Mouse (Mus musculus) MEL-GATA-1-ER (cell line): ENCODE data around the gene Kcnh1.

Experiments used
- DNase-seq: peaks from one replicate; pipeline ENCODE4 v3.0.0-alpha.2; 2012; ENCODE audit warnings: low read depth; ENCODE audit errors: extremely low read depth

The Kcnh1 gene

DNA sequence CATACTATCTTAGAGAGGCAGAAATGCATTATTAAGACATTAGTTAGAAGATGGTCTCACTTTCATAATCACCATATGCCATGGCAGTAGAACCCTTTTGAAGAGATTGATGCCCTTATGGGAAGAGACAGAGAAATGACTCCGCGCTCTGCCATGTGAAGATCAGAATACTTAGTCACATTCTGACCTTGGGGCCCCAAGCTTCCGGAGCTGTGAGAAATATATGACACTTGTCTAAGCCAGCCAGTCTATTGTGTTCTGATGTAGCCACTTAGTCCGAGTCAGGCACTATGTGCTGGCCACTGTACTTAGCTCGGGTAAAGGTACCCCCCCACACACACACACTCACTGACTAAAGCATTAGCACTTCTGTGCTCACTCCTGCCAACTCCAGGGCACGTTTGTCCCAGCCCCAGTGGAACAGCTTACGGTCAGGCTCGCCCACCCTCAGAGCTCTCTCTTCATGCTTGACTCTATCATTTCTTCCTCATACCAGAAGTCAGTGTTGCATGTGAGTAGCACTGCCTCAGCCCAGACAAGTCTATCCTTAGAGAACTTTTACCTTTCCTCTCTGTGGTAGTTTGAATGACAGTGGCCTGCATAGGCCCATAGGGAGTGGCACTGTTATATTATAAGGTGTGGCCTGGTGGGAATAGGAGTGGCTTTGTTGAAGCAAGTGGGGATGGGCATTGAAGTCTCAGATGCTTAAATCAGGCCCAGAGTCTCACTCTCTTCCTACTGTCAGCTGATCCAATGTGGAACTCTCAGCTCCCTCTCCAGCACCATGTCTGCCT, 212.5 kb downstream of the Kcnh1 start:
- no peak for DNase-seq

DNA sequence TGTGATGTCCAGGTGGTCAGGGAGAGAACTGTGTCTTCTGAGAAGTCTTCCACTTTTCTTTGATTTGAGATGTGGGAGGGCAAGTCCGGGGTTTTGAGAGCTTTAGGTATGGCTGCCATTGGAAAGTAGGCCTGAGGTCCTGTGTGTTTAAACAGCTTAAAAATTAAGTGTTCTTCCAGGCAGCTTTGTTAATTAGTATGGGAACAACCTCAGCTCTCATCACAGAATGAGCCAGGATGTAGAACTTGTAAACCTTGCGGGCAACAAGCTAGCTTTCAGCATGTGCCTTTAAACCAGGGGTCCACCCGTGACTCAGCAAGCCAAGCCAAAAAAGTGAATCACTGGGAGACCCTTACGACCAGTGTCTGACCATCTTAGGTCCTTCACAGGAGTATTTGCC, 214.6 kb downstream of the Kcnh1 start:
- no peak for DNase-seq

DNA sequence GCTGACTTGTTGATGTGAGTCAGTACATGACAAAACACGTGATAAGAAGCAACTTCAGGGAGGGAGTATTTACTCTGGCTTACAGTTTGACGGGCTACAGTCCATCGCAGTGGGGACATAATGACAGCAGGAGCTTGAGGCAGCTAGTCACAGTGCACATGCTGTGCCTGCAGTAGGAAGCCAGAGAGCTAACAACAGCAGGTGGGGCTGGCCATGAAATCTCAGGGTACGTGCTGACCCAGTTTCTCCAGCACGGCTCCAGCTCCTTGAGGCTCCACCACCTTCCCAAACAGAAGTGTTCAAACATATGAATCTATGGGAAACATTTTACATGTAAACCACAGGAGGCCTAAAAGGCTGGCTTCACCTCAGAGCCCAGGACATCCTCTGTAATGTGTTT, 216.0 kb downstream of the Kcnh1 start:
- DNase-seq = no peak

DNA sequence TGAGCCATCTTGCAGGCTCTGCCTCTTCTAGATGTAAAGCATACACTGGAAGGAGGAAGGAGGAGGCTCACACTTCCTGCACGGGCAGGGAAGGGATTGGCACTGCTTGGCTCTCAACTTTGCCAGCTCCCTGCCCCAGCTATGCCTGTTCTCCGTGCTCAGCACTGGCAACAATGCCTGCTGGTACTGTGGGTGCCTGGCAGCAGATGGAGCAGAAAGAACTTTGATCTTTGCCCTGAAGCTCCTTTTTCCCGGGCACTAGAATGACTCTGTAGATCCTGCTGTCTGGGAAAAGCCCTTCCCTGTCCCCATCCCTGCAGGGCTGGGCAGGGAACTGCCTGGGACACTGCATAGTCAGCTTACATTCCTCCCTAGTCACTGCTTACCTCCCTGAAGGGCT, 225.2 kb downstream of the Kcnh1 start:
- no peak for DNase-seq

DNA sequence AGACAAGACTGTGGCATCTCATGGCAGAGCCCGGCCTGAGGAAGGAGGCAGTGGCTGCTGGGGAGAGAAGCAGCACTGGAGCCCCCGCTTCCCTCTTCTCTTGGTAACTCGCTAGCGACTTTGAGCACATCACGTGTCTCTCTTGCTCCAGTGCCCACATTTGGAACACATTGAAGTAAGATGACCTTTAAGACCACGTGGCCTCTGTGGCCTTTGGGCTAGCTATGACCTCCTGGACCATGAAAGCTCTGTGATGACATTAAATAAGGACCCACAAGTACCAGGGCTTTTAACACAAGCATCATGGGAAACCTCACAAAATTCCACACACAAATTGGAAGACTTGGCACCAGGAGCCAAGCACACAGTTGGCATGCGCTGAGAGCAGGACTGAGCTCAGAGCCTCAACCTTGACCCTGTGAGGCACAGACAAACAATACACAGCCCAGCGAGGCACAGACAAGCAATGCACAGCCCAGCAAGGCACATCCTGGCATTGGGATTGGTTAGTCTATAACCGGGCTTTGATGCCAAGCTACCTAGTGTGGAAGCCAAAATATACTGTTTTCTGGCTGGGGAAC, 225.8 kb downstream of the Kcnh1 start:
- no peak for DNase-seq

DNA sequence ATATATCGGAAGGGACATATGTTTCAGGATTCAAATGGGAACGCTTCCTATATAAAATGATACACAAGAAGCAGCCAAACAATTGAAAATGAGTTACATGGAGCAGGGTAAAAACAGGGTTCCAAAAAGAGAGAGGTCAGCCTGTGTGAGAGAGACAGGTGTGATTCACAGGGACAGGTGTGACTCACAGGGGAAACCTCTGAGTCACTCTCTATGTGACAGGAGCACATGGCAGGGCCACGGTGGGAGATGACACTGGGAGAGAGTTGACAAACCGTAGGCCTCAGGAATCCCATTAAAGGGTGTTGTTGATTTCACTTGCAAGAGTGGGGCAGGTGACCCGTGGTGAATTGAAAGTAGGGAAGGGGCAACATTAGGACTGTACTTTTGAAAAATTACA, 228.6 kb downstream of the Kcnh1 start:
- no peak for DNase-seq

DNA sequence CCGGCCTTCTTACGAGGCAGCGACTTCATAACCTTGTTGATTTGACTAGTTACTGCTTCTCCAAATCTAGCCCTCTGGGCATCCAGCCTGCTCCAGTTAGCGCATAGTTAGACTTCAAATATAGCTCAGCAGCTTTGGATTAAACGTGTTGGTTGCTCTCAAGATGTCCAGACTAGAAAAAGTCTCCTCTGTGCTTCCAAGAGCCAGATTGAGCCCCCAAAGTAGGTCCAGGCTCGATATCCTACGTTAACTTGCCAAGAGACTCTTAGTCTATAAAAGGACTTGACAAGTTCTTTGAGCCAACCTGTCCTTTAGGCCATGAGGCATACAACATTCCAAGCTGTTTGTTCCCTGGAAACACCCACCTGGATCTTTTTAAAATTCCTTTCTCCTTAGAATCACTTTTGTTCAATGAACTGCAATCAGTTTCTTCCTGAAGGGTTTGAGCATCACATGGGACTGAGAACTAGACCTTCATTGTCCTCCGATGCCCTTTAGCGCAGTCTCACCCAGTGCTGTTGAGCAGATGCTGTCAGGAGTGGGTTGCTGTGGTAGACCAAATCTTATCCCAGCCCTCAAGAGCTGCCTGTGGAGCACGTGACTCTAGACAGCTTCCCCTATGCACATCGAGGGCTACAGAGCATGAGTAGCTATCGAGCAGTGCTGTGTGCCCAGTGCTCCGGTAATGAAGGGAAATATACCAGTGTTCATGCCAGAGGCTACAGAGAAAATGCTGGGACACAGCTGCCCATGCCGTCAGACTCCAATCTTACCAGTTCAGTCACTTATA, 231.0 kb downstream of the Kcnh1 start:
- no peak for DNase-seq

DNA sequence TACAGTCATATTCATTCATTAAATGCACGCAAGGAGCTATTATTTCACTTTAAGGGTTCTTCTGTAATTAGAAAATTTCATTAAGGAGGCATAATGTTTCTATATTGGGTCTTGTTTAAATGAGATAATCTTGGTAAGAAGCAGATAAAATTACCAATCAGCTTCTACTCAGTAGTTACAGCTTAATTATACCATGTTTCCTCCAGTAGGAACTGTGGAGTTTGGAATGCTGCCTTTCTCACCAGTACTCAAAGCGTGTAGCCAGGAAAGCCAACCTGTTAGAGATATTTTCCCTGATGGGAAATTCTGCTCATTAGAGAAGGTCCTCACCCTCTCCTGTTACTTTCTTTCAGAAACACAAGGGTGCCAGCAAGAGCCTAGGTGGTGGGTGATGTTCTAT, 240.8 kb downstream of the Kcnh1 start:
- no peak for DNase-seq

DNA sequence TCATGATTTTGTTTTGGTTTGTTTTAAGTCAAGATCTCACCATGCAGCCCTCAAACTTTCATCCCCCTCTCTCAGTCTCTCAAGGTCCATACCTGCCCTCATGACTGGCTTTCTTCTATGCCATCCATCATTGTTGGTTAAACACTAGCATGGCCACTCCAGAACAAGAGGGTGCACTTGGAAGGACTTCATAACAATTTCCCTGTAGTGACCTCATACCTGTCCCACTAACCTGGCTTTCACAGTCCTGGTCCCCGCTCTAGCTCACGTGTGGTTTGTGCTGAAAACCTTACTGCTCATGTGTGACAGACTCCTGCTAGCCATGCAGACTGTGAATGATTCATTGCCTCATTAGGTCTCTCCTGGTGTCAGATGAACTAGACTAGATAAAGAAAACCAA, 244.9 kb downstream of the Kcnh1 start:
- no peak for DNase-seq

DNA sequence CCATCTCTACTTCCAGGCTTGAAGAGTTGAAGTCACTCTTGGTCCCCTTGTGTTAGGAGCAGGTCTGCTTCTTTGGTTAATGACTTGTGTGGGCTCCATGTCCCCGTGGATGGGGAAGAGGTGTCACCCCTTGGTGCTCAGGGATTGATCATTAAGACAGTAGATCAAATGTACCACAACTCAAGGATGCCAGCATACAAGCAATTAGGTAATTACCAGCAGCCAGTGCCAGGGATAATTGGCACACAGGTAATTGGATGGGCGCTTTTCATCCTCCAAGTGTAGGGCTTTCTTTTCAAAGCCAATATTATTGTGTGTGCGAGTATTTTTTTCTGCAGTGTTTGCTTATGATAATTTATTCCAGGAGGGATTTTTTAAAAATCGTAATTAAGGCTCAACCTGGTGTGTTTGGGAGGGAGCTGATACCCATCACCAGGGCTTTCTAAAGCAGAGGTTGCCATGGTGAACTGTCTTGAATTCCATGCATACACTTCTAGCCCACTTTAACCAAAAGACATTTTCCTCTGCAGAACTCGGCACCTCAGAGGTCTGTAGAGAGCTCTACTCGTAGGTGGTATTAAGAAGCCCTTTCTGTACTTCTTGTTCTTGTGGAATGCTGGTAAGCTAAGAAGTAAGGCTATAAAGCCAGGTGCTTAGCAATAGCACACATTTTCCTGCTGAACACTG, 248.7 kb downstream of the Kcnh1 start:
- DNase-seq = no peak

DNA sequence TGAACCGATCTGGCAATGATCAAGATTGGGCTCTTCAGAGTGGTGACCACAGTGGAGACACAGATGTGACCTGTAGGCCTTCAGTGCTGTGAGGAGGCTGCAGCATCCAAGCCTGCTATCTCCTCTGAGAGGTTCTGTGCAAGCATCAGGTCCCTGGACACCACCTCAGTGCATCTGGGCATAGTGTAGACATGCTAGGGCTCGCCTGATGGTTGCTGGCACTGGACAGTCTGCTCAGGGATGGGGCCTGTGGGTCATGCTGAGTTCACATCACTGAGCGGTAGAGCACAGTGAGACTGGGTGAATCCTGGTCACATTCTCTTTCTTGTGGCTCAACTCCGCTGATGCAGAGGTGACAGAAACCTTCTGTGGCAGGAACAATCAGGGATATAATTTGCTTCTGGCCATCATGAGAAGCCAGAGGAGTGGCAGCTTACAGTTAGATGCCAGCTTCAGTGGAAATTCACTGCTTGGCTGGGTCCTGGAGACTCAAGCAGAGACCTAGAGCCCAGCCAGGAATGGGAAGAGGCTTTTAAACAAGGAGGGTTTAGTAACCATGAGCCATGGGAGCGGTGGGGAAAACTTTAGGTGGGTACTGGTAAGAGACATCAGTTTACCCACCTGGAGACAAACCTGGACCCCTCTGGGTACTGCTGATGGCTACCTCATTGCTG, 252.3 kb downstream of the Kcnh1 start:
- DNase-seq = no peak

DNA sequence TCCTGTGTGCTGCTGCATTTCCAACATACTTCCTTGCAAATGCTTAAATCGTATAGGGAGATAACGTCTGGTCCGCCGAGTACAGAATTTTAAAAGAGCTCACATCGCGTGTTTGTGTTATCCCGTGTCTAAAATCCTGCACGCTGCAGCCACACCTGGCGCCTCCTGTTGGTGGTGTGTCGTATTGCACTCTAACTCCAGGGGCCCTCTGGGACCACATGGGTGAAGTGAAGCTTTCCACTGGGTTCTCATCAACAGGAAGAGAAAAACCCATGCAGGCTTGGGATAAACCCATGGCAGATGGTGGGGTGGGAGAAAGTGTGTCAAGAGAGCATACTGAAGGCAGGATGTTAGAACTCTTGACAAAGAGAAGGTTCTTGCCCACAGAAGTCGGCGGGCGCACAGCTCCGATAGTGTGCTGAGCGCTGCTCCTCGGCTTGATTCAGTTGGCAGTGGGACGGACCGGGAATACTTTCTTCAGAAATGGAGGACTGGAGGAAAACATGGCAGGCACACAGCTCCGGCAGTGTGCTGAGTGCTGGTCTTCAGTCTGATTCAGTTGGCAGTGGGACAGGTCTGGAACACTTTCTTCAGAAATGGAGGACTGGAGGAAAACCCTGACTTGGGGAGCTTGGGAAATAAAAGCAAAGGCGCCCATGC, 253.6 kb downstream of the Kcnh1 start:
- no peak for DNase-seq

DNA sequence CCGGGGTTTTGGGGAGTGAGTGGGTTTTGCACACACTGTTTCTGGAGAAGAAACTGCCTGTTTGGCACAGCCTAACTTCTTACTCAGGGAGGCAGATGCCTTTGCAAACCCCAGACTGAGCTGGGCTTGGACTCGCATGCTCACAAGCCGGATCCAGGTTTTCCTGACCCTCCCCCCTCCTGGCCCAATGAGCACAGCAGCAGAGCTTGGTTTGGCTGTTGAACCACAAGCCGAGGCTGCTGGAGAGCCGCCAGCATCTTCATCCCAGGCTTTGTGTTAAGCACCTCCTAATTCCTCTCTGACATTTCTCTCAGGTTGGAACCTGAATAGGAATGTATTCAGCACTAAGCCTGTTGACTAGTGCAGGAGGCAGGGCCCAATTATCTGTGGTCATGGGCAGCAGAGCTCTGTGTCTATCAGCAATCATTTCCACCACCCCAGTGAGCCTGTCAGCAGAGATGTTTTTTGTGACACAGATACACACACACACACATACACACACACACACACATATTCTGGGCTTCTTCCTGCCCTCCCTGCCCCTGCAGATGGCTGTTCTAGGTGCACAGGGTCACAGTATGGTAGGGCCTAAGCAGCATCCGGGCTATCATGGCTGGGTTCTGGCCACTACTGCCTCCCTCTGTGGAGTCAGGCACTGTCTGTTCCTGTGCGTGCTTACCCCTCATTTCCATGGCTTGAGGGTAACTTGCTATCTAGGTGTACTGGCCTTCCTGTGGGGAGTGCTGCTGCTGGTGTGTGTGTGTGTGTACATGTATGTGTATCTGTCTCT, 254.3 kb downstream of the Kcnh1 start:
- no peak for DNase-seq

DNA sequence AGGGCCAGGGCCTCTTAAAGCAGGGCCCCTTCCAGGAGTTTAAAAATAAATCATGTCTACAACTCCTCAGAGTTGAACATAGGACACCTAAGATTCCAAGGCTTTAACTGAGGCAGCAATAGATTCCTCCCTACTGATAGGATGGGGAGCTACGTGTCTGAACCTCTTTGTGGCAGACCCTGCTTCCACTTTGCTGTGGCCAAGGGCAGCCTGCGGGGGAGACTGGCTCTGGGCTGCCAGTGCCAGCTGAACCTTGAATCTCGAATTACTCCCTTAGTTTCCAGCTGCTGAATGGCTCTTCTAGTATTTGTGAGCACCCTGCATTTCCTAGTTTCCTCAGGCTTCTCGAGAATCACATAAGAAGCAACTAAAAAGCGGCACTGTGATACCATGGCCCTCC, 255.6 kb downstream of the Kcnh1 start:
- DNase-seq = no peak

DNA sequence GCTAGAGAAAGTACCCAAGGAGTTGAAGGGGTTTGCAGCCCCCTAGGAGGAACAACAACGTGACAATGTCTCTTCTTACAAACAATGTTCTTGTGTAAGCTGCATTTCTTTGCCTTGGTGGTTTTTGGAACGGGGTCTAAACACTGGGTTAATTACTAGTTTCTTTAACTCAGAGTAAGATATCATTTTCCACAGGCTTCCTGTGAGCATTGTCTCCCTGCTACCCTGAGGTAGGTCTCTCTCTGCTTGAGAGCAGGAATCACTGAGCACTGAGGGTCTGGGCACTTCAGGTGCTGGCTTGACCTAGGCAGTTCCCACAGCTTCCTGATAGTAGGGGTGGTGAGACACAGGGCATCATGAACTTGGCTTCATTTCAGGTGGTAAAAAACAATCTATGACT, 257.1 kb downstream of the Kcnh1 start:
- no peak for DNase-seq

DNA sequence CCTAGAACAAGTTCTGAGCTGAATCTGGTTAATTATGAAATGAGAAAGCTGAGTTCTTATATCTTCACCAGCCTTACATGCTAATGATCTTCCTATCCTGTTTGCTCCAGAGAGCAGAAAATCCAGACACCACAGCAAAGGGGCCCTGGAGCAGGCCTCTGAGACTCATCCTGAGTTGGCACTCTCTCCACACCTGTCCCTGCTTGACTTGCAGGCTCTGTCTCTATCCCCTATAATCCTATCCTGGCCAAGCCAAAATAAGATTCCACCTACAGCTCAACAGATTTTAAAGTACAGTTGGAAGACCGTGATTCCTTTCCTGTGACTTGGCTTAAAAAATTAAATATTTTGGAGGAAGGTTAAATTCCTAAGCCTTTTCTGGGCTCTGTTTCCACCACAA, 257.9 kb downstream of the Kcnh1 start:
- DNase-seq = no peak

DNA sequence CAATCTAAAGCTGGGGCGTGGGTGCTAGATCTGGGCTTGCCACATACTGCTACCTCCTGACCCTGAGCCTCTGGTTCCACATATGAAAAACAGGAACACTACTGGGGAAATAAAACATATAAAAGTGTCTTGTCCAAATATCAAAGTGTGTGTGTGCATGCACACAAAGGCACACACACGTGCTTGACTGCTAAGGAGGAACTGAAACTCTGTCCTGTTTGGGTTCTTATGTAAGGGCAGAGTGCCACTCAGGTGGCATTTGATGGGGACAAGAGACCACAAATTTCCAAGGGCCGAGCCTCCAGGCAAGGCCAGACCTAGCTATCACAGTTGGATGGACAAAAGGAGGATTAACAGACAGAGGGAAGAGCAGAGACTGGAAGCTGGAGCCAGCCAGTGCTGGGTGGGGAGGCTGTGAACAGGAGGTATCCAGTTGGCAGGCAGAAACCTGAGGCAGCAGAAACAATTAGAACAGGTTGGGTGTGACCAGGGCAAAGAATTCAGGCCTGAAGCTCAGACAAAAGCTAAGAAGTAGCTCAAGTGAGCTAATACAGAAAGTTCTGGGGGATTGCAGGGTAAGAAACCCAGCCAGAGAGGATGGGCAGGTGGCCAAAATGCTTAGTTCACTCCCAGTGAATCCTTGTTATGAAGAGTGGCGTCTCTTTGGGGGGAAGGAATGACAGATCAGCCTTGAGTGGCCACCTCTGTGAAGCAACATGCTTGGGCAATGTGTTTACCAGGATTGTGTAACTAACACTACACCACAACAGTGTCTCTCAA, 259.2 kb downstream of the Kcnh1 start:
- DNase-seq = no peak

DNA sequence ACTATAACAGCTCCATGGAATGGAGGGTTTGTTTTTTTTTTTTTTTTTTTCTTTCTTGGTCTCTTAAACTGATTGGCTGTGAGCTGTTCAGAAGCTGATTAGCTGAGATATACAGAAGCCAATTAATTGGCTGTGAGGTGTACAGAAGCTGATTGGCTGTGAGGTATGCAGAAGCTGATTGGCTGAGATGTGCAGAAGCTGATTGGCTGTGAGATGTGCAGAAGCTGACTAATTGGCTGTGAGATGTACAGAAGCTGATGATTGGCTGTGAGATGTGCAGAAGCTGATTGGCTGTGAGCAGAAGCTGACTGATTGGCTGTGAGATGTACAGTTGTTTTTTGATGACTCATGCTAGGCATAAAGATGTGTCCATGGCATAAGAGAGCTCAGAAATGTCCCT, 259.9 kb downstream of the Kcnh1 start:
- DNase-seq = no peak

DNA sequence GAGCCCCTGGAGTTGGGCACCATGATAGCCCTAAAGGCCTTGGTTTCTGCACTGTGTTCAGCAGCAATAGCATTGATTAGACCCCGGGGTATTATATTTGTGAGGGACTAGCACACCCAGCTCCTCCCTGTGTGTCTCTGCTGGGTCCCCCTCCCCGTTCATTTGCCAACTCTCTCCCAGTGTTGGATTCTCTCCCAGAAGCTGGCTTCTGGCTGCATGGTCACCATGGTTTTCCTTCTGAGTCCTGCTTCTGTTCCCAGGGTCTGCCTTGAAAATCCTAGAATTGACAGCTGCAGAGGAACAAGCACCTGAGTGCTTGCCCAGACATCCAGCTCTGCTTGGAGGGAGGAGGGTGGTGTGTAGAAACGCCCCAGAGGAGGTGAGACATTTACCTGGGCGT, 261.1 kb downstream of the Kcnh1 start:
- DNase-seq = no peak
